Mouse (Mus musculus) forebrain, embryonic 15.5 days (tissue): Measurements from ENCODE around the gene Ahcyl1. TPM values are rescaled to one million over a fixed set of nuclear protein-coding genes. Genes with fewer than 3 reads are reported as not detected.
"Not testable (repeated sequence)": the region's sequence is repeated elsewhere in the genome, so short reads cannot be mapped to it uniquely, and the experiment has no call there.

Experiments used
- ATAC-seq: fragments of 200-750 bp; cut with Nextera tagmentation; replicated peaks from 2 replicates; pipeline ENCODE4 v1.8.0; 2017; ENCODE audit warnings: mild to moderate bottlenecking, moderate TSS enrichment, moderate library complexity
- H3K27ac ChIP-seq: fragments of 300-500 bp; sonication (generic); replicated peaks from 2 replicates; pipeline ENCODE4 v1.5.1; 2015; ENCODE audit warnings: mild to moderate bottlenecking, inconsistent platforms
- H3K27me3 ChIP-seq: fragments of 300-500 bp; sonication (generic); 2 replicates; pipeline ENCODE4 v1.6.1; 2015; ENCODE audit warnings: inconsistent platforms
- H3K36me3 ChIP-seq: fragments of 300-500 bp; sonication (generic); 2 replicates; pipeline ENCODE4 v1.6.1; 2015; ENCODE audit warnings: mild to moderate bottlenecking, inconsistent platforms
- H3K4me1 ChIP-seq: fragments of 300-500 bp; sonication (generic); 2 replicates; pipeline ENCODE4 v1.6.1; 2015; ENCODE audit warnings: inconsistent platforms
- H3K4me2 ChIP-seq: fragments of 300-500 bp; sonication (generic); replicated peaks from 2 replicates; pipeline ENCODE4 v1.6.1; 2015; ENCODE audit warnings: mild to moderate bottlenecking, inconsistent platforms
- H3K4me3 ChIP-seq: fragments of 300-500 bp; sonication (generic); 2 replicates; pipeline ENCODE4 v1.5.1; 2015; ENCODE audit warnings: mild to moderate bottlenecking, inconsistent platforms
- H3K9ac ChIP-seq: fragments of 300-500 bp; sonication (generic); replicated peaks from 2 replicates; pipeline ENCODE4 v1.6.1; 2015; ENCODE audit warnings: mild to moderate bottlenecking, inconsistent platforms
- H3K9me3 ChIP-seq: fragments of 300-500 bp; sonication (generic); 2 replicates; pipeline ENCODE4 v1.6.1; 2016; ENCODE audit warnings: inconsistent platforms
- WGBS: fragments of 180-500 bp; shearing (Covaris S2); methylation state at CpG from one replicate; pipeline ENCODE4 v1.1.7; 2015; ENCODE audit warnings: mixed read lengths; 5-methylcytosine and 5-hydroxymethylcytosine counted together
- polyA plus RNA-seq: library from polyadenylated mRNA; unstranded; fragments of >200 nt; fragmentation: Nextera tagmentation; extraction: Ambion mirVana; gene quantifications from 2 replicates; pipeline ENCODE4 v1.2.1, GENCODE M21; 2015

Gene Ahcyl1
- 110 and 114 TPM in 2 replicates for polyA plus RNA-seq

DNA sequence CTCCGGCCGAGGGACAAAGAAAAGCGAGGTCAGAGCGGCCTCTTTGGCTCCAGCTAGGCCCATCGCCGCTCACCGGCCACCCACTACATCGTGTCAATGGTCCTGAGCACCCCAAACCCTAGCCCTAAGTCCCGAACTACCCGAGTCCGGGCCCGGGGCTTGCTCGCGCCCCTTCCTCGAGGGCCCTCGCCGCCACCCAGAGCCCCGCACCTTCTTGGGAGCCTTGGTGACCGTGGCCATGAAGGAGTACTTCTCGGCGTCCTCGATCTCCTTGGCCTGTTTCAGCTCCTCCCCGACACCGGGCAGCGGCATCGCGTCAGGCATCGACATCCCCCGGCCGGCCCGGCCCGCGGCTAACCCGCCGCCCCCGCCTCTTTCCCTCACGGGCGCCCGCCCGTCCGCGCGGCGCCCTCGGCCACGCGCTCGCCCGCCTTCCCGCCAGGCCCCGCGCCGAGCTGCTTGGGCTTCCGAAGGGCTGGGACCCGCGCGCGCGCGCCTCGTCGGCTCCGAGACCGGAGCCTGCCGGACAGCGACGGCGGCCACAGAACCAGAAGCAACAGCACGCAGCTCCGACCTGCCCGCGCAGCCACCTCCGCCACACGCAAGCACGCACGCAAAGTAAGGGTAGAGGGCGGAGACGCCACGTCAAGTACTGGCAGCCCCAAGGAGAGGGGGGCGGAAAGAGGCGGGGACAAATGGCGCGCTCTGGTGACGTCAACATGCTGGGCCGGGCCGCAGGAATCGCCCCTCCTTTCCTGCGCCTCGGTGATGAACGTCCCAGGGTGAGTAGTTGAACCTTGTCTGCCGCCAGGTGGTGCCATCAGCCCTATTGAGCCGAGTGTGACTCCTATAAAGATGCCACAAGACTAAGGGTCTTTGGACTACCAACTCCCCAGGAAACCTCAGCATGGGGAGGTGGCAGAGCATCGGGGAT lies at the start of gene Ahcyl1:
Ahcyl1 (minus strand) TSS at position 613 of the 934 bp plus-strand sequence.
- peak within 1 kb of the TSS; percentile 91 for H3K4me3 ChIP-seq
- H3K27me3 ChIP-seq, result no peaks in the 10 kb centered on the region
- H3K36me3 ChIP-seq, result no peaks in the 10 kb centered on the region
- H3K27ac ChIP-seq, result peak within 1 kb of the TSS; percentile 93
- peak; percentile 99 for ATAC-seq
- peak within 1 kb of the TSS; percentile 98 for H3K9ac ChIP-seq
- H3K4me2 ChIP-seq, result peak within 1 kb of the TSS; percentile 78
- H3K4me1 ChIP-seq, result peaks cover 46% of the 10 kb centered on the region
- under 1% methylated on average over 92 of the region's 93 CpGs for WGBS
- H3K9me3 ChIP-seq, result no peaks in the 10 kb centered on the region

DNA sequence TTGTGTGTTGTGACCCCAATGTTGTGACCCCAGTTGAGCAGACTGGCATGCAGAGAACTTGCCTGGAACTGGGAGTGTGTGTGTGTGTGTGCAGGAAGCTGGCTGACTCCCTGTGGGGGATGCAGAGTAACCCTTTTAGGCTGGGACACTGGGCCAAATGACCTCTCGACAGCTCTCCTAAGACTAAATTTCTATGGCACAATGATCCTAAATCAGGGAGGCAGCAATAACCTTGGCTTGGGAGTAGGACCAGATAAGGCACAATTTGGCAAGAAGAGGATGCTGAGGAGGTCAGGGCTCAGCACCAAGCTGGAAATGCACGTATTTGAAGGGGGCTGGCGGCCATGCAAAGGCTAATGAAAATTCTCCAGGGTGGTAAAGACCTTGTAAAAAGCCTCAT lies 49.7 kb upstream of the Ahcyl1 start:
- Histone ChIP-seq H3K27me3 (no peaks in the 10 kb centered on the region), H3K4me2 (no peak overlapping the region), H3K36me3 (0 out of 2 replicates have a peak, but pooled peaks cover 4% of the 10 kb centered on the region), H3K27ac (no peak overlapping the region), H3K4me3 (no peak overlapping the region), H3K4me1 (peaks cover 25% of the 10 kb centered on the region), H3K9ac (no peak overlapping the region), H3K9me3 (no peaks in the 10 kb centered on the region)
- ATAC-seq, result no peak
- WGBS, result 77% methylated on average over 3 of the region's 3 CpGs

DNA sequence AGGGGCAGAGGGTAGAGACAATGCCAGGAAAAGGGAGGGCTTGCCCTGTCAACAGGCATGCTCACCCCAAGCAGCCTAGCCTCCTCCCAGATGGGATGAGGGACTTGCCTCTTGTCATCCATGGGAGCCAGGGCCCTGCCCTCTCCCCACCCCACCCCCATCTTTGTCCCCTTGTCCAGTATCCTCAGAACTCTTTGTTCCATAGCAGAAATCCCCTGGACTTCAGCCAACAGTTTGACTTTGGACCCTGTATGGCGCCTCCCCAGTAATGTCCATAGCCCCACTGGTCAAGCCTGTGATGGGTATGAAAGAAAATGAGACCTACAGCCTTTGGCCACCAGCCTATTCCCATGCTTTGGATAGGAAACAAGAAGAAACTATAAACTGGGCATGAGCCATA lies 47.3 kb upstream of the Ahcyl1 start:
- Histone ChIP-seq H3K27me3 (no peaks in the 10 kb centered on the region), H3K4me2 (no peak overlapping the region), H3K4me3 (no peak overlapping the region), H3K36me3 (0 out of 2 replicates have a peak, but pooled peaks cover 4% of the 10 kb centered on the region), H3K9me3 (no peaks in the 10 kb centered on the region), H3K4me1 (peaks cover 27% of the 10 kb centered on the region), H3K9ac (no peak overlapping the region), H3K27ac (no peak overlapping the region)
- WGBS, result 91% methylated on average over 1 of the region's 1 CpGs
- no peak for ATAC-seq

DNA sequence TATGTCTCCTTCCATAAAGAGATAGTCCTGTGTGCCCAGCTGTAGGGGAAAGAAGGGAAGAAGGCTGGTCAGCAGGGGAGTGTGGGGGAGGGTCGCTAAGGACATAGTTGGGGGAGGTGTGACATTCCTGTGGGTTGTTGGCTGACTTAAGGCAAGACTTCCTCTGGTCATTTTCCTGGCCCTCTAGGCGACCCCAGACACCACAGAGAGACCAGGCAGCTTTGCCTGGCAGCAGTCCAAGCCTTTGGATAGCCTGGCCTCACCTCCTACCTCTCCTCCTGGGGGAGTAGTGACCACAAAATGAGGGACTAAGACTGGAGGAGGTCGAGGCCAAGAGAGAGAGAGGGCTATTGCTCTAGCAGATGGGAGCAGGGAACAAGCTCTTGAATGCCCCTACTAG lies 46.7 kb upstream of the Ahcyl1 start:
- Histone ChIP-seq H3K27me3 (no peaks in the 10 kb centered on the region), H3K9me3 (no peaks in the 10 kb centered on the region), H3K4me3 (no peak overlapping the region), H3K27ac (no peak overlapping the region), H3K9ac (no peak overlapping the region), H3K4me2 (no peak overlapping the region), H3K36me3 (0 out of 2 replicates have a peak, but pooled peaks cover 3% of the 10 kb centered on the region), H3K4me1 (peaks cover 27% of the 10 kb centered on the region)
- WGBS, result 44% methylated on average over 3 of the region's 3 CpGs
- no peak for ATAC-seq

DNA sequence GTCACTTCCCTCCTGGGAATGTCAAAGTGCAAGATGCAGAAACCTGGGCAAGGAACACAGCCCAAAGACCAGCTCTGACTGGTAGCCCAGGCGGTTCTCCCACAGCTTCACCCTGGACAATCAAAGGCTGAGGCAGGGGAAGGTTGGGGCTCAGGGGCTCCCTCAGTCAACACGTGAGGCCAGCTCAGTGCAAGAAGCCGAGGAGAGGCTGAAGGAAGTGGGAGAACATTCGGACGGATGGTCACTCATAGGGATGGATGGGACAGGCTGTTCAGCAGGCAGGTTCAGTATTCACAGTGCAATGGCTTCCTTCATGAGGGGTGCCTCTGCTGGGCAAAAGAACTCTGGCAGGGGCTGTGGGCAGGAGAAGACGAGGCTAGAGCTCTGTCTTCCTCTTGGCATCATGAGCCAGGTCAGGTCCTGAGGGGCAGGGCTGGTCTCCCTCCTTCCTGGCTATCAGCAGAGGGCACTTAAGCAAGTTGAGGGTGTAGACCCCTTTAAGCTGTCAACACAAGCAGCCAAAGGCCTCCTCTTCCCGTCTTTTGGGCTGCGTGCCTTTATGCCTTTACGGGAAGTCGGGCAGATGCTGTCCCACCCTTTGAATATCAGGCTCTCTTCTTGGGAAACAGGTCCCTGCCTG lies 45.8 kb upstream of the Ahcyl1 start:
- no peaks in the 10 kb centered on the region for H3K36me3 ChIP-seq

DNA sequence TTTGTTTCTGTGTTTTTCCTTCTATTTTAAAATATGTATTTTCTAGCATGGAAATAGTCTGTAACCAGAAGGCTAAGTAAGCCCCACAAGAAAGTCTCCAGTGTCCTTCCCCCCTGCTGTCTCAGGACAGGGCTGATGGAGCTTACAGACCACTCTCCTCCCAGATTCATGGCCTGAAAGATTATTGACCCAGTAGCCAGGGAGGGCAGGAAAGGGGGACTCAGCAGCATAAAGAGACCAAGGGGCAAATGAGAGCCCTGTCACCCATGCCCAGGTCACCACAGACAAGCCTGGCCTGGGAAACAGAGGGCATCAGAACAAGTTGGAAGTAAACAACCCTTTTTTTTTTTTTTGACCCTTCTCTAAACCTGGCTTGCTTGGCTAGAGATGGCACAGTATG lies 45.0 kb upstream of the Ahcyl1 start:
- H3K9me3 ChIP-seq, result no peaks in the 10 kb centered on the region
- H3K4me1 ChIP-seq, result peaks cover 27% of the 10 kb centered on the region
- no peak for ATAC-seq
- no peaks in the 10 kb centered on the region for H3K36me3 ChIP-seq
- H3K27me3 ChIP-seq, result no peaks in the 10 kb centered on the region
- H3K27ac ChIP-seq, result peak overlapping the region; percentile 72
- no peak overlapping the region for H3K4me3 ChIP-seq
- no peak overlapping the region for H3K4me2 ChIP-seq
- H3K9ac ChIP-seq, result no peak overlapping the region

More for the DNA sequence above, 45.8 kb upstream of the Ahcyl1 start:
- ATAC-seq, result no peak
- H3K9ac ChIP-seq, result no peak overlapping the region
- no peak overlapping the region for H3K27ac ChIP-seq
- H3K4me2 ChIP-seq, result no peak overlapping the region
- H3K4me3 ChIP-seq, result no peak overlapping the region
- H3K9me3 ChIP-seq, result no peaks in the 10 kb centered on the region
- H3K27me3 ChIP-seq, result no peaks in the 10 kb centered on the region
- peaks cover 27% of the 10 kb centered on the region for H3K4me1 ChIP-seq
- WGBS, result 92% methylated on average over 10 of the region's 10 CpGs

DNA sequence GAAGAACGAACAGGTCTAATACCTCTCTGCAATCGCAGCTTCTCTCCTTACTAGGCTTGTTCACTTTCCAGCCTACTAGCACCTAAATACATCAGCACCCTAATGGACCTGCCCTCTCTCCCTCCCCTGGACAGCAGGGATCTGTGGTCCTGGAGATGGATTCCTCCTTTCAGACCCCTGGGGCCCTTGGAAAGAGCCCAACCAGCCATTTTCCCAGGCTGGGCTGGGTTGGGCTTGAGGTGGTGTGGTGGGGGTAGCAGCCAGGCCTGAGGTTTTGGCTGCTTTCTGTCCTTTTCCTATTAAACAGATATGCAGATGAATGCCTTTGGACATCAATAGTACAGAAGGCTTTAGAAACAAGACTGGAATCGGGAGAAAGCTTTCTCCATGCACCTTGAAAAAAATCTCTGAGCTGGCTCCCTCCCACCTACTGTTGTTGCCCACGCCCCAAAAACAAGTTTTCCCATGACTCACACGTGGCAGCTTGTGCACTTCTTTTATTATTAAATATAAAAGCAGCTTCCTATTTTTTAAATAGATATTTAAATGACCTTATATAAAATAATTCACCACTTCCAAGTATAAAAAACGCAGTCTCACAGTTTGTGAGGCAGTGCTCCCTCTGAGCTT lies 44.3 kb upstream of the Ahcyl1 start:
- peak; percentile 85 for ATAC-seq
- H3K36me3 ChIP-seq, result no peaks in the 10 kb centered on the region
- H3K4me1 ChIP-seq, result peaks cover 27% of the 10 kb centered on the region
- WGBS, result 2% methylated on average over 6 of the region's 6 CpGs
- H3K27ac ChIP-seq, result peak overlapping the region; percentile 72
- no peaks in the 10 kb centered on the region for H3K27me3 ChIP-seq
- H3K4me2 ChIP-seq, result no peak overlapping the region
- no peak overlapping the region for H3K4me3 ChIP-seq
- no peak overlapping the region for H3K9ac ChIP-seq
- H3K9me3 ChIP-seq, result no peaks in the 10 kb centered on the region

DNA sequence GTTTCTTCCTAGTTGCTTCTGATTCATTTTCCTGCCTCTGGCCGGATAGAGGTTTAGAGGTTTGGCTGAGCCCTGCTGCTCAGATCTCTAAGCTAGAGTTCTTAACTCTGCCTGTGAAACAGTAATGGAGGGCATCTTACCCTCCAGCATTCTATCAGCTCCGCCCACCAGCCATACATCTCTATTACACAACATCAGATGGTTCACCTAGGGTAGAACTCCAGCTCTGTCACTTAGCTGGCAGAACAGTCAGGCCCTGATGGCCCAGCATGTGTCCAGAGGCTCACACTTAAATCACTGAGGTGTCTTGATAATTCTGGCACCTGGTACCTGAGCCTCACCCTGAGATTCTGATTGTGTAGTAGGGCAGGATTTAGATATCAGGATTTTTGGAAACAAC lies 43.6 kb upstream of the Ahcyl1 start:
- H3K27ac ChIP-seq, result peak overlapping the region; percentile 72
- H3K4me1 ChIP-seq, result peaks cover 27% of the 10 kb centered on the region
- H3K4me3 ChIP-seq, result no peak overlapping the region
- ATAC-seq, result no peak
- H3K9me3 ChIP-seq, result no peaks in the 10 kb centered on the region
- 75% methylated on average over 2 of the region's 2 CpGs for WGBS
- H3K36me3 ChIP-seq, result no peaks in the 10 kb centered on the region
- no peaks in the 10 kb centered on the region for H3K27me3 ChIP-seq
- H3K4me2 ChIP-seq, result no peak overlapping the region
- H3K9ac ChIP-seq, result no peak overlapping the region

DNA sequence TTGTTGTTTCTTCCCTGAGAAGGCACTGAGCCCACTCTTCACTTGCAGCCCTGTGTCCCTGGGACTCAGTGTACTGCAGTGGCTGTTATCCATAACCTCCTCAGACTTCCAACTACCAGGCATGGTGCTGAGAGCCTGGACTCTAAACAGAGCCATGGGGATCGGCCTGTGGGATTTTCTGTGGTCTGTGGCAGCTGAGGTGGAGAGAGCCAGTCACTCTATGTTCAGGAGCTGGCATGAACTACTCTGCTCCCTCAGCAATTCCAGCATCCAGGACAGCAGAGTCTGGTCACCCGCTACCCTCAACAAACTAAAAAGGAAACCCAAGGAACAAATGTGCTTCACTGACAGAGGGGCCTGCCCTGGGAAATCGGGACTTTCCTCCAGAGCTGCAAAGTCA lies 43.1 kb upstream of the Ahcyl1 start:
- no peaks in the 10 kb centered on the region for H3K27me3 ChIP-seq
- H3K36me3 ChIP-seq, result no peaks in the 10 kb centered on the region
- ATAC-seq, result no peak
- no peak overlapping the region for H3K4me2 ChIP-seq
- no peaks in the 10 kb centered on the region for H3K9me3 ChIP-seq
- peaks cover 27% of the 10 kb centered on the region for H3K4me1 ChIP-seq
- 86% methylated on average over 3 of the region's 3 CpGs for WGBS
- no peak overlapping the region for H3K27ac ChIP-seq
- no peak overlapping the region for H3K4me3 ChIP-seq
- H3K9ac ChIP-seq, result no peak overlapping the region

DNA sequence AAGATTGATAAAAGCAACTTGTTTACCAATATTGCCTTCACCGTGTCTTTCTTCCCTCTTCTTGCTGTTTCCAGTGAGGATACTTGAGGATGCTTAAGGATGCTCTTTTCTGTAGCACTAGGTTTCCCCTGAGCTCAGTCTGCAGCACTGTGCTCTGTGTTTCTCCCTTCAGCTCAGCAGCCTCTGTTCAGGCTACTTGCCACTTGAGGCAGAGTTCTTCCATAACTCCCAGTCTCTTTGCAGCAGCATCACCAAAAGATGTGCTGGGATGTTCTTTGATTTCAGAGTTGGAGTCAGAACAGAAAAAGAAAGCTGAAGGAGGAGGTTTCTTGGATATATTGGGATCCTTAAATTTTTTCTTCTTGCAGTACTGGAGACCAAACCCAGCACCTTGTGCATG lies 42.3 kb upstream of the Ahcyl1 start:
- H3K27me3 ChIP-seq, result no peaks in the 10 kb centered on the region
- no peak overlapping the region for H3K27ac ChIP-seq
- WGBS, result 72% methylated on average over 1 of the region's 1 CpGs
- H3K9me3 ChIP-seq, result no peaks in the 10 kb centered on the region
- ATAC-seq, result no peak
- no peak overlapping the region for H3K9ac ChIP-seq
- H3K4me1 ChIP-seq, result peaks cover 27% of the 10 kb centered on the region
- no peak overlapping the region for H3K4me2 ChIP-seq
- no peaks in the 10 kb centered on the region for H3K36me3 ChIP-seq
- no peak overlapping the region for H3K4me3 ChIP-seq

DNA sequence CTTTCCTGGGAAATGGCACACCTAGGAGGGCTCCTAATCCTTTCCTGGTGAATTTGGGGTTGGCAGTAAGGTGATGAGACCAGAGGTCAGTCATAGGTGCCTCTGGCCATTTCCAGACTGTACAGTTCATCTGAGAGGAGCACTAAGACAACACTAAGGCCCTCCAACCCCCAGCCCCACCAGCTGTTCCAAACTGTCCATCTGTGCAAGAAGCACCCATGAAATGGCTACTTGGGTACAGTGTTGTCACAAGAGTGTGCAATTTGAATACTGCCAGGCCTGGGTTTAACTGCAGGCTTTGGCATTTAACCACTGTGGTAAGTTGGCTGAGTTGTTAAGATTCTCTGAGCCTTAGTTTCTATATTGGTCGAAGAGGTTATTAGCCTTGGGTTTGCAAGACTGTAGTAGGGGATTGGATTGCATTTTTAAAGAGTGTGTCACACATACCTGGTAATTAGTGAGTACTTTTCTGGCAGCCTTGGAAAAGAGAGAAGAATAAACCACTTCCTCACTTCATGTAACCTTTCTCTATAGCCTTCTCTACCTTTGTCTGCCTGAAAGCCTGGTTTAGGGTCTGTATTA lies 41.3 kb upstream of the Ahcyl1 start:
- Histone ChIP-seq H3K4me1 (peaks cover 27% of the 10 kb centered on the region), H3K27me3 (no peaks in the 10 kb centered on the region), H3K9ac (no peak overlapping the region), H3K4me3 (no peak overlapping the region), H3K27ac (no peak overlapping the region), H3K36me3 (no peaks in the 10 kb centered on the region), H3K9me3 (no peaks in the 10 kb centered on the region), H3K4me2 (no peak overlapping the region)
- no peak for ATAC-seq
- WGBS, result 76% methylated on average over 1 of the region's 1 CpGs

DNA sequence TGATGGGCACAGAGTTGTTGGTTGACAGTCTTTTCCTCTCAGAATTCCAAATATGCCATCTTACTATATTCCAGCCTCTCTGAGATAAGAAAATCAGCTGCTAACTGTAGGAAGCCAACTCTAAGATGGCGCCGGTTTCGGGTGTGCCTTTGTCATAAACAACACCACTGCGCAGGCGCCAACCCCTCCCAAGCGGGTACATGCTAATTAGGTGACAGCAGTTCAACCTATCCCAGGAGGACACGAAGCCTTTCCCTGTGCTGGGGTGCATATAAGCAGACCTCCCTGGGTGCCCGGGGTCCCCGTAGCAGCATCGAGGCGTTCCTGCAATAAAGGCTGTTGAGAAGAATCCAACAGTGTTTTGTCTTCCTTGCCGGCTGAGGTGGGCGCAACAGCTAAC lies 39.3 kb upstream of the Ahcyl1 start:
- not testable (repeated sequence) for H3K27me3 ChIP-seq, ATAC-seq

More for the DNA sequence above, 39.3 kb upstream of the Ahcyl1 start:
- H3K27ac ChIP-seq, H3K4me3 ChIP-seq, H3K9ac ChIP-seq, H3K36me3 ChIP-seq, H3K9me3 ChIP-seq, H3K4me2 ChIP-seq: not testable (repeated sequence)
- H3K4me1 ChIP-seq, result peaks cover 12% of the 10 kb centered on the region
- WGBS, result 88% methylated on average over 13 of the region's 13 CpGs
